Mouse (Mus musculus) forebrain, embryonic 10.5 days (tissue): ENCODE measurements around the gene Tgif1. TPM values are rescaled to one million over a fixed set of nuclear protein-coding genes. Genes with fewer than 3 reads are reported as not detected.
"Not testable (repeated sequence)": the region's sequence is repeated elsewhere in the genome, so short reads cannot be mapped to it uniquely, and the experiment has no call there.

Source experiments
- DNase-seq: peaks from one replicate; pipeline ENCODE4 v3.0.0-alpha.2; 2017; ENCODE audit warnings: low spot score; ENCODE audit errors: extremely low spot score
- H3K27ac ChIP-seq: fragments of 300-500 bp; sonication (generic); 2 replicates; pipeline ENCODE4 v1.5.1; 2016; ENCODE audit warnings: mild to moderate bottlenecking
- H3K27me3 ChIP-seq: fragments of 300-500 bp; sonication (generic); 2 replicates; pipeline ENCODE4 v1.6.1; 2016; ENCODE audit warnings: mild to moderate bottlenecking; ENCODE audit not compliant: poor library complexity, severe bottlenecking
- H3K36me3 ChIP-seq: fragments of 300-500 bp; sonication (generic); replicated peaks from 2 replicates; pipeline ENCODE4 v1.6.1; 2016; ENCODE audit warnings: mild to moderate bottlenecking, moderate library complexity
- H3K4me1 ChIP-seq: fragments of 300-500 bp; sonication (generic); 2 replicates; pipeline ENCODE4 v1.6.1; 2016
- H3K4me3 ChIP-seq: fragments of 300-500 bp; sonication (generic); 2 replicates; pipeline ENCODE4 v1.5.1; 2016; ENCODE audit warnings: mild to moderate bottlenecking, moderate library complexity
- H3K9me3 ChIP-seq: fragments of 300-500 bp; sonication (generic); 2 replicates; pipeline ENCODE4 v1.6.1; 2016; ENCODE audit warnings: mild to moderate bottlenecking, moderate library complexity
- WGBS: fragments of 180-500 bp; shearing (Covaris S2); methylation state at CpG from one replicate; pipeline ENCODE4 v1.1.7; 2016; 5-methylcytosine and 5-hydroxymethylcytosine counted together
- polyA plus RNA-seq: library from polyadenylated mRNA; unstranded; fragments of >200 nt; fragmentation: Nextera tagmentation; extraction: Ambion mirVana; gene quantifications from 2 replicates; pipeline ENCODE4 v1.2.1, GENCODE M21; 2016

The Tgif1 gene
- polyA plus RNA-seq, 1 experiment from 2014 or later = 89.6 TPM

DNA sequence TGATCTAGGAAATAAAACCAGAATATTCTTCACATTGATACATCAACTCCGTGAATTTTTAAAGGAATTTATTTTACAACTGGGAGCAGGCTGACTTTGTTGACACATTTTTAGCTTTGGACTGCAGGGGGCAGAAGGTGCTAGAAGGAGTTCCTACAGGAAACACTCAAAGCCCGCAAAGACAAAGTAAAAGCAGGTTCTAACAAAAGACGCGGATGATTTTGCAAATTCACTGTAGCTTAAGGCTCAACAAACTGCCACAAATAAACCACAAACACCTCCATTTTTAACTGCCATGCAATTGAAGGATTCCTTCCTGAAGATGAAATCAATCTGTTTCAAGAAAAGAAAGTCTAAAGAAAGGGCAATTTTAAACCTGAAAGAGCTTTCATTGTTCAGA lies 6.3 kb downstream of the Tgif1 start:
- peaks cover 42% of the 10 kb centered on the region for H3K36me3 ChIP-seq
- peak overlapping the region; percentile 78 for H3K4me3 ChIP-seq
- peak; percentile 34 for DNase-seq
- H3K4me1 ChIP-seq = peaks cover 68% of the 10 kb centered on the region
- 6% methylated on average over 4 of the region's 4 CpGs for WGBS
- H3K9me3 ChIP-seq = no peaks in the 10 kb centered on the region
- no peaks in the 10 kb centered on the region for H3K27me3 ChIP-seq
- H3K27ac ChIP-seq = peak overlapping the region; percentile 98

DNA sequence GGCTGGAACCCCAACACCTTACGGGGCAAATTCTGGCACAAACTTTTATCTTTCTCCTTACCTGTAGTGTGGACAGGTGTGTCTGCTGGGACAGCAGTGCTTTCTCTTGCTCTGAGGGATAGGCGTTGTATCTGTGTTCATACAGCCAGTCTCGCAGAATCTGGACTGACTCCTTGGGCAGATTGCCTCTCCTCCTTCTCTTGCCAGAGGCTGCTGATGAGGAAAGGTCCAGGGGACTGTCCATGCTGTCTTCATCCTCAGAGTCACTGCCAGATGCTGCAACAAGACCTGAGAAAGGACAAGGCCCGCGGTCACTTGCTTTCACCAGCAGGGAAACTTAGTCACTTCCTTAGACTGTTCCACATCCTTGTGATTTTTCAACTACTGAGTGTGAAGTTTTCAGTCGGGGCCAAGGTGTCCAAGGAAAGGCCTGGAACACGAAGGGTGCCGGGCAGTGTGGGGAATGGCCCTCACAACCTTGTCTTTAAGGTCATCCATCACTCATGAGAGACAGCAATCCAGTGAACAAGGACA lies 7.2 kb downstream of the Tgif1 start:
- no peak overlapping the region for H3K27ac ChIP-seq
- WGBS = 87% methylated on average over 8 of the region's 8 CpGs

DNA sequence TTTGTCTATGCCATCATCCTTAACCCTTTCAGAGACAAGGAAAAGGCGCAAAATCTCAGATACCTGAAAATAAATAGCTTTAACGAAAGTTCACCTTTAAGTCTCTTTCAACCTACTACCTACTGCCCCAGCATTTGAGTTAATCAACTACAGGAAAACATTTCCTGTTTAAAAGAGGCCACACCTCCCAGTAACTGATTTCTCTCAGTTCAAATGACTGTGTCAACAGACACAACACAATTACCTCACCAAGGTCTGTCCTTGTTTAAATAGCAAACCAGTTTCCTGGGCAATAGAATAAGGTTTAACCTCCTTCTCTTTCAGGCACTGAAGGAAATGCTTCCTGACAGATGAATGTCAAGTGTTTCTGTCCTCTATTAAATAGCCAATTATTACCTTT lies 7.8 kb downstream of the Tgif1 start:
- Histone ChIP-seq H3K4me3 (no peak overlapping the region), H3K9me3 (no peaks in the 10 kb centered on the region), H3K4me1 (peaks cover 54% of the 10 kb centered on the region), H3K27me3 (no peaks in the 10 kb centered on the region), H3K27ac (no peak overlapping the region), H3K36me3 (peaks cover 51% of the 10 kb centered on the region)
- DNase-seq = no peak
- WGBS = 91% methylated on average over 2 of the region's 2 CpGs

More for the DNA sequence above, 7.2 kb downstream of the Tgif1 start:
- H3K27me3 ChIP-seq = no peaks in the 10 kb centered on the region
- H3K4me3 ChIP-seq = peak overlapping the region; percentile 78; the same call in 1 of the 2 replicates
- H3K36me3 ChIP-seq = peaks cover 51% of the 10 kb centered on the region
- DNase-seq = no peak
- no peaks in the 10 kb centered on the region for H3K9me3 ChIP-seq
- H3K4me1 ChIP-seq = peaks cover 60% of the 10 kb centered on the region

DNA sequence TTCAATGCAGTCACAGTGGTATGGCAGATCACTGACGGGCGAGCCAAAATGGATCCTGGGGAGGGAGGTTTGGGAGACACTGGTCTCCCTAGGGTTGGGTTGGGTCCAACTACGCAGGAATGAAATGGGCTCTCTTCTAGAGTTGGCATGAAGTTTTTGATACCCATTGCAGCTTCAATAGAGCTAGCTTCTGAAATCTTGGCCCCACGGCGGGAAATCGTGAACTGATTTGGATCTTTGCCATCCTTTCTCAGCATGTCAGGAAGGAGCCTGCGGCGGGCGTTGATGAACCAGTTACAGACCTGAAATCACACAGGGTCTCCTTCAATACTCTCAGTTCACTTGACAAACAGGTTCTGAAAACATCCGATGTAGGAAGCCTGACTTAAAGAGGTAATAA lies 8.4 kb downstream of the Tgif1 start:
- no peak overlapping the region for H3K4me3 ChIP-seq
- WGBS = 94% methylated on average over 10 of the region's 10 CpGs
- H3K27me3 ChIP-seq = no peaks in the 10 kb centered on the region
- no peak overlapping the region for H3K27ac ChIP-seq
- H3K9me3 ChIP-seq = no peaks in the 10 kb centered on the region
- DNase-seq = no peak
- H3K4me1 ChIP-seq = peaks cover 52% of the 10 kb centered on the region
- peaks cover 57% of the 10 kb centered on the region for H3K36me3 ChIP-seq

DNA sequence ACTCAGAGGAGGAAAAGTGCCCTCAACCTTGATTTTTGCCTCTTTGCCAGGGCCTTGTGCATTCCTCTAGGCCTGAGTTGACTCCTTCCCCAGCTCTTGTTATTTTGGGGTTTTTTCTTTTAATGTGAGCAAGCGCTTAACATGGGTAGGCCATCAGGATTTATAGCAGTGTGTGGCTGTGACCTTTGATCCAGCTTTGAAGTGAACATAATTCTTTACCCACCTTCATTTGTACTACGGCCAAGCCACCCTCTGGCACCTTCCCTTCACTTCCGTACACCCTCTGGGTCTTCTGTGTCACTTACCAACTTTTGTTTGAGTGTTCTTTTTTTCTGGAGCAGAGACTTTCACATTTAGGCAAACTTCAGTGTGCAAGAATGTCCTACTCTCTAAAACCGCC lies 10.1 kb downstream of the Tgif1 start:
- peaks cover 73% of the 10 kb centered on the region for H3K36me3 ChIP-seq
- H3K9me3 ChIP-seq = no peaks in the 10 kb centered on the region
- H3K27ac ChIP-seq = no peak overlapping the region
- peaks cover 45% of the 10 kb centered on the region for H3K4me1 ChIP-seq
- WGBS = 84% methylated on average over 4 of the region's 4 CpGs
- no peak overlapping the region for H3K4me3 ChIP-seq
- no peaks in the 10 kb centered on the region for H3K27me3 ChIP-seq
- no peak for DNase-seq

DNA sequence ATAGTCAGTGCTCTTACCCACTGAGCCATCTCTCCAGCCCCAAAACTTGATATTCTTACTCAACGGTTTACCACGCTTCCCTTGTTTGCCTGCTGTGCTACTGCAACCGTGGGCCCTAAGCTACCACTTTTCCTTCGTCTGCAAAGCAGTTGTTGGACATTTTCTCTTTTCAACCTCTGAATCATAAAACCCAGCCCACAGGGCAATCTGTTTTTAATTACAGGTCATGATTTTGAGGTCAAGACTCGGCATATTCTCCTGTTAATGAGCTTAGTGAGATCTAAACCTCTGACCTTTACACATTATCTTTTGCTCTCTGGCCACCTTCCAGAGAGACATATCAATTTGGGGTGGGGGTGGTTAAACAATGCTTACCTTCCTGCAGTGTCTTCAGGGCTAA lies 14.8 kb downstream of the Tgif1 start:
- Histone ChIP-seq H3K9me3 (no peaks in the 10 kb centered on the region), H3K27me3 (peaks cover 29% of the 10 kb centered on the region), H3K27ac (no peak overlapping the region), H3K4me3 (no peak overlapping the region), H3K36me3 (peaks cover 48% of the 10 kb centered on the region), H3K4me1 (peaks cover 29% of the 10 kb centered on the region)
- no peak for DNase-seq
- 68% methylated on average over 5 of the region's 5 CpGs for WGBS

DNA sequence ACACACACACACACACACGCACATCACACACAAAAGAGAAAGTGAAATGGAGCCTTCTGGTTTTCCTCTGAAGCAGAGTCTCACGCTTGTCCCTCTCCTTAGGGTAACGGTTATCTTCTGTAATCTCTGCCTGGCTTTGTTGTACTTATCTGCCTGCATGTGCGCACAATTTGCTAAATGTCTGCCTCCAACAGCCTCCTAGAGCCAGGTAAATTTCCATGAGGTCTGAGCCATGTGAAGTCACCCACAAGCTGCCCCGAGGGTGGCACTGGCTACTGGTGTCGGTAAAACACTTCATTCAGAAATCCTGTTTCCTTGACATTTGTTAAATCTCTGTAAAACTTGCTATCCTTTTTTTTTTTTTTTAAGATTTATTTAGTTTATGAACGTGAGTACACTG lies 15.3 kb downstream of the Tgif1 start:
- peaks cover 43% of the 10 kb centered on the region for H3K36me3 ChIP-seq
- no peak overlapping the region for H3K27ac ChIP-seq
- WGBS = 87% methylated on average over 7 of the region's 7 CpGs
- no peak overlapping the region for H3K4me3 ChIP-seq
- peaks cover 29% of the 10 kb centered on the region for H3K4me1 ChIP-seq
- H3K9me3 ChIP-seq = no peaks in the 10 kb centered on the region
- H3K27me3 ChIP-seq = peaks cover 34% of the 10 kb centered on the region
- DNase-seq = no peak

DNA sequence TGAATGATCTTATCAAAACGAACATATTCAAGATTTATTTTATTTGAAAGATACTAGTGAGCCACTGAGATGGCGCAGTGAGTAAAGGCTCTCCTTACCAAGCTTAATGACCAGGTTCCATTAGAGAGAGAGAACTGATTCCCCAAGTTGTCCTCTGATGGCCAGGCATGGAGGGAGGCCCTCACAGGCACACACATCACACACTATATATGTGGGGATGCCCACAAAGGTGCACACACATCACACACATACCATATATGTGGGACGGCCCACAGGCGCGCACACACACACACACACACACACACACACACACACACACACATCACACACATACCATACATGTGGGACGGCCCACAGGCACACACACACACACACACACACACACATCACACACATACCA lies 15.9 kb downstream of the Tgif1 start:
- not testable (repeated sequence) for DNase-seq, H3K9me3 ChIP-seq, H3K4me3 ChIP-seq, H3K27ac ChIP-seq
- WGBS = 91% methylated on average over 6 of the region's 6 CpGs
- peaks cover 29% of the 10 kb centered on the region for H3K4me1 ChIP-seq
- H3K36me3 ChIP-seq = peaks cover 40% of the 10 kb centered on the region
- H3K27me3 ChIP-seq = peaks cover 39% of the 10 kb centered on the region

DNA sequence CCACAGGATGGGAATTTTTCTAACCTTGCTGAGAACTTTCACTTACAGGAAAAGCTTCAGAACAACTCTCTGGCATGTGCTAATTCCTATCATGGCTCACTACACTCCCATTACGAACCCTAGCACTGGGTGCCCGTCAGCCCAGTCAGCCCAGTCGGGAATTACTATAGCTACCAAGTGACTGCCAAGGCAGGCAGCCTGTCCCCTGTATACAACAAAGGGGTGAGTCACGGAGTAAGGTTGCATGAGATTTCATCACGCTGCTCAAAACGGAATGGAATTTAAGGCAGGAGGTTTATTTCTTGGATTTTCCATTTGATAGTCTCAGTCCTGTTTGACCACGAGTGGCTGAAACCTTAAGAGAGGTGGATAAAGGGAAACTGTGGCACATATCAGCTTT lies 16.5 kb downstream of the Tgif1 start:
- H3K27ac ChIP-seq = no peak overlapping the region
- H3K27me3 ChIP-seq = peaks cover 42% of the 10 kb centered on the region
- no peak for DNase-seq
- no peak overlapping the region for H3K4me3 ChIP-seq
- peaks cover 29% of the 10 kb centered on the region for H3K4me1 ChIP-seq
- H3K9me3 ChIP-seq = no peaks in the 10 kb centered on the region
- WGBS = 52% methylated on average over 7 of the region's 7 CpGs
- H3K36me3 ChIP-seq = peaks cover 36% of the 10 kb centered on the region

DNA sequence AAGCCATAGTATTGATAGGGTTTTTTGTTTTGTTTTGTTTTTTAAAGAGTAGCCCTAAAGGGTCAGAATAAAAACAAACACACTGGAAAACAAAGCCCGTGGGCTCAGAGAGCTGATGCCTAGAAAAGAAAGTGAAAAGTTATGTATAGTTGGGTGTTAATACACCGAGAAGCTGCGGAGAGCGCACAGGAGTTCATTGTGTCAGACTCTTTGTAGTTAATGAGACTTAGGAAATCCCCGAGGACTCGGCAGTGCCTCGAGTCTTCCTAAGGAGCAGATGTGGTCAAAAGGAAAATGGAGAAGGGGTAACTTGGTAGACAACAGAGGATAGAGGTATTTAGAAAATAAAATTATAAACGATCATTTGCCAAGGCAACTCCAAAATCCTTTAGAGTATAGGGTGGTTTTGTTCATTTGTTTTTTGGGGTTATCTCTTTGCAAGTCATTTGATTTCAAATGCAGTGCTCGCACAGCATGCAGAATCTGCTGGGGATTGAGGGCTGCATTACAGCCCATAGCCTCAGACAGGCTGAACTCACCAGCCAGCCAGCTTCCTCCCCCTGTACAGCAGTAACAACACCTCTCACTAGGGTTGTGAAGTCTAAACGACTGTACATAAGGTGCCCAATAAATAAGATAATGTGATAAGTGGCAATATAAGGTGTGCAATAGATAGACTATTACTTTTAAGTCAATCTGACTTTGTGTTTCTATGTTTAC lies 18.1 kb downstream of the Tgif1 start:
- WGBS = 1% methylated on average over 10 of the region's 10 CpGs
- peaks cover 42% of the 10 kb centered on the region for H3K27me3 ChIP-seq
- H3K36me3 ChIP-seq = peaks cover 26% of the 10 kb centered on the region
- H3K4me1 ChIP-seq = peaks cover 29% of the 10 kb centered on the region
- peak overlapping the region; percentile 84 for H3K27ac ChIP-seq
- no peaks in the 10 kb centered on the region for H3K9me3 ChIP-seq
- peak overlapping the region; percentile 54 for H3K4me3 ChIP-seq
- DNase-seq = no peak

DNA sequence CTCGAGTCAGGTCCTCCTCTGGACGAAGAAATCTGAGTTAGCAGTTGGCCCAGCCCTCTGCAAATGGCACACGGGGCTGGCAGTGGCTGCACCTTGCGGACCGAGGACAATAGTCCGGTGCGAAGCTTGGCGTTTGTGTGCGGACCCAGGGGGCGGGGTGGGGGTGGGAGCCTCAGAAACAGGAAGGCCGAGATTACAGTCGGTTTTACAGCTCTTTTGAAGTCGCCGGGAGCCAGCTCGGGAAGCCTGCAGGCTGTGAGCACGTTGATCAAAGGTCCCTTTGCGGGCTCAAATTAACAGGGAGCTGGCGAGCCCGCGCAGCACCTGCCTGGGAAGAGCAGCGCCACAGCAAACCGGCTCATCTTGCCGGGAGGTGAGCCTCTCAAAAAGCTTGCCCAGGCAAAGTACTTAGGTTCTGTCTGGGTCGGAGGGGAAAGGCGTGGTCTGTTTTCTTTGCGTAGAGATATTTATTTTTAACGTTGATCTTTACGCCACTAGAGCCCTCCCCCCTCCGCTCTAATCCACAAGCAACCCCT lies 18.8 kb downstream of the Tgif1 start:
- no peaks in the 10 kb centered on the region for H3K9me3 ChIP-seq
- DNase-seq = peak; percentile 44
- WGBS = under 1% methylated on average over 29 of the region's 29 CpGs
- H3K4me1 ChIP-seq = peaks cover 29% of the 10 kb centered on the region
- H3K27ac ChIP-seq = peak overlapping the region; percentile 84
- peak overlapping the region; percentile 54 for H3K4me3 ChIP-seq
- peaks cover 42% of the 10 kb centered on the region for H3K27me3 ChIP-seq
- peaks cover 19% of the 10 kb centered on the region for H3K36me3 ChIP-seq

DNA sequence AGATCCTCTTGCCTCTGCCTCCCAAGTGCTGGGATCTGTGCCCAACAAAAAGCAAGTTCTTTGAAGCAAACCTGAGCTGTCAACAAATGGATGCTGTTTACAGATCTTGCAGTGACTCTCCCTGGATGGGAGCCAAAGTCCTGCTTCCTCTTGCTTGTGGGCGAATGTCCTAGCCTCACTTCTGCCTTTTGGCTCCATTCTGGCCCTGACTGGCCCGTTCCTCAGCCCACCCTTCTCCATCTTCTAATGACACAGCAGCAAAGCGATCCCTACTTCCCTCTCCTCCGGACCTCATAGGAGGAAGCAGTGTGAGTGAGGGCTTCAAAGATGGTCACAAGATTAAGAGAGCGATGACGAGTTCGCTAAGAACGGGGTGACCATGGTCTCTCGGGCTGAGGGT lies 20.8 kb downstream of the Tgif1 start:
- Histone ChIP-seq H3K4me1 (peaks cover 25% of the 10 kb centered on the region), H3K9me3 (no peaks in the 10 kb centered on the region)
- WGBS = 91% methylated on average over 9 of the region's 9 CpGs

DNA sequence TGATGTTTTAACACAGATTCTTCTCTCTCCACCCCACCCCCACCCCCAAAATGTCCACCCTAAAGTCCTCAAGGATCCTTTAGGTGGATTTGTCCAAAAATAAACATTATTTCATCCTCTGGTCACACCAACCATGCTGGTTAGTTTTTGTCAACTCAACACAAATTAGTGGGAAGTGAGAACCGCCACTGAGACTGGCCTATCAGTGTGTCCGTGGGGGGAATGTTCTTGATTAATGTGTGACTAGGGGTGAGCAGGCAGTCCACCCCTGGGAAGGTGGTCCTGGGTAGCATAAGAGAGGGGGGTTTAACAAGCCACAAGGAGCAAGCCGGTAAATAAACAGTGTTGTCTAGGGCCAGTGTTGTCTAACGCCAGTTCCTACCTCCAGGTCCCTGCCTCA lies 21.8 kb downstream of the Tgif1 start:
- no peak overlapping the region for H3K4me3 ChIP-seq
- DNase-seq = no peak
- 91% methylated on average over 4 of the region's 4 CpGs for WGBS
- H3K9me3 ChIP-seq = no peaks in the 10 kb centered on the region
- H3K4me1 ChIP-seq = peaks cover 21% of the 10 kb centered on the region
- peaks cover 38% of the 10 kb centered on the region for H3K27me3 ChIP-seq
- no peak overlapping the region for H3K27ac ChIP-seq
- peaks cover 4% of the 10 kb centered on the region; the same call in 1 of the 2 replicates for H3K36me3 ChIP-seq

More for the DNA sequence above, 20.8 kb downstream of the Tgif1 start:
- H3K36me3 ChIP-seq = peaks cover 4% of the 10 kb centered on the region; the same call in 1 of the 2 replicates
- no peak overlapping the region for H3K27ac ChIP-seq
- no peak overlapping the region for H3K4me3 ChIP-seq
- DNase-seq = no peak
- peaks cover 42% of the 10 kb centered on the region for H3K27me3 ChIP-seq
